Mouse (Mus musculus) embryonic fibroblast, embryonic 13.5 days (primary cell): Measurements from ENCODE around the gene Oxct2a.

Experiments used
- CTCF ChIP-seq: IDR thresholded peaks from 2 replicates; pipeline ENCODE4 v1.5.1; 2011; ENCODE audit warnings: mild to moderate bottlenecking, control low read depth, low read length, moderate library complexity, borderline replicate concordance; ENCODE audit not compliant: insufficient read depth
- POLR2A ChIP-seq: IDR thresholded peaks from 2 replicates; pipeline ENCODE4 v1.6.1; 2011; ENCODE audit warnings: low read depth, mild to moderate bottlenecking, control low read depth, low read length, moderate library complexity

GRCm38 (mm10) chr4:123296148-123296534 is 27.3 kb downstream of the Oxct2a start:
- no peak for TF ChIP-seq POLR2A
- TF ChIP-seq CTCF, result no peak
